Mouse (Mus musculus): ENCODE measurements around the gene 0610040J01Rik. TPM values are rescaled to one million over a fixed set of nuclear protein-coding genes. Genes with fewer than 3 reads are reported as not detected.

0610040J01Rik gene
- total and polyA plus RNA-seq, 3 experiments: not detected

- Histone ChIP-seq H3K27ac (ENCODE audit: insufficient read depth, low read depth) (no peak overlapping the region), H3K9me3 (replicated peaks; ENCODE audit: low read length) (no peaks in the 10 kb centered on the region), H3K36me3 (replicated peaks in 1 of 2; ENCODE audit: control insufficient read depth in 1 of 2, insufficient read depth in 1 of 2, low read length in 1 of 2) (no peaks in the 10 kb centered on the region), H3K27me3 (replicated peaks) (no peaks in the 10 kb centered on the region), H3K4me3 (replicated peaks in 1 of 3; ENCODE audit: low read depth in 2 of 3, low read length in 2 of 3, poor library complexity in 1 of 3) (no peak overlapping the region), H3K4me1 (ENCODE audit: control insufficient read depth in 1 of 2, insufficient read depth in 2 of 2) (peaks cover 11 to 37% of the 10 kb centered on the region in 2 experiments), H3K4me2 (ENCODE audit: insufficient read depth, low read depth, poor library complexity, severe bottlenecking) (peak overlapping the region; percentile 16), H3K9ac (ENCODE audit: insufficient read depth, low read depth) (no peak overlapping the region), H3K79me2 (replicated peaks; ENCODE audit: control insufficient read depth, extremely low read depth, insufficient read depth, poor library complexity, severe bottlenecking) (no peaks in the 10 kb centered on the region)
- dilution Hi-C loops (cut with MboI; ENCODE audit: extremely low pct_ligation_motif_present, extremely low pct_unique_long_range_greater_than_20kb, low sequenced_read_pairs): no loop called here
- in situ Hi-C loops (cut with MboI; ENCODE audit: low pct_ligation_motif_present, low pct_unique_long_range_greater_than_20kb, low sequenced_read_pairs): no loop called here
- no peak for TF ChIP-seq PAX5 (IDR thresholded peaks at IDR 0.05; ENCODE audit: low read length)
- TF ChIP-seq USF2 (conservative IDR thresholded peaks at IDR 0.05; ENCODE audit: low read depth, low read length): no peak
- no peak for TF ChIP-seq RAD21 (IDR thresholded peaks at IDR 0.05; ENCODE audit: low read depth, low read length)
- TF ChIP-seq POLR2AphosphoS2 (IDR thresholded peaks at IDR 0.05; ENCODE audit: low read depth, low read length): no peak
- no peak for TF ChIP-seq ZMIZ1 (IDR thresholded peaks at IDR 0.05; ENCODE audit: low read depth, low read length)
- no peak for TF ChIP-seq JUND (conservative IDR thresholded peaks at IDR 0.05; ENCODE audit: low read depth, low read length)
- TF ChIP-seq TBP (conservative IDR thresholded peaks at IDR 0.05; ENCODE audit: low read depth, low read length): no peak
- no peak for TF ChIP-seq POLR2A (IDR thresholded peaks at IDR 0.05; ENCODE audit: low read depth, low read length)
- TF ChIP-seq SIN3A (IDR thresholded peaks at IDR 0.05; ENCODE audit: low read length): 0 out of 2 replicates have a peak, but pooled peaks have one; percentile 29
- TF ChIP-seq MAFK (IDR thresholded peaks at IDR 0.05; ENCODE audit: insufficient replicate concordance, low read length): no peak
- TF ChIP-seq MAX (IDR thresholded peaks at IDR 0.05; ENCODE audit: low read length): no peak
- TF ChIP-seq ETS1 (conservative IDR thresholded peaks at IDR 0.05; ENCODE audit: low read depth, low read length): peak; percentile 64
- no peak for TF ChIP-seq CHD1 (IDR thresholded peaks at IDR 0.05; ENCODE audit: low read depth, low read length)
- TF ChIP-seq KAT2A (IDR thresholded peaks at IDR 0.05; ENCODE audit: insufficient replicate concordance, low read length): no peak
- no peak for TF ChIP-seq ZKSCAN1 (IDR thresholded peaks at IDR 0.05; ENCODE audit: borderline replicate concordance, low read depth, low read length)
- no peak for TF ChIP-seq NRF1 (IDR thresholded peaks at IDR 0.05; ENCODE audit: low read depth, low read length)
- peak; percentile 37; the same call in 1 of the 2 replicates for TF ChIP-seq MEF2A (IDR thresholded peaks at IDR 0.05; ENCODE audit: borderline replicate concordance, low read depth, low read length)
- TF ChIP-seq UBTF (IDR thresholded peaks at IDR 0.05; ENCODE audit: low read depth, low read length): no peak
- no peak for TF ChIP-seq E2F4 (IDR thresholded peaks at IDR 0.05; ENCODE audit: insufficient replicate concordance, low read depth, low read length)
- TF ChIP-seq BHLHE40 (IDR thresholded peaks at IDR 0.05; ENCODE audit: low read depth, low read length): 0 out of 2 replicates have a peak, but pooled peaks have one; percentile 27
- TF ChIP-seq CHD2 (IDR thresholded peaks at IDR 0.05; ENCODE audit: low read length): no peak
- no peak for TF ChIP-seq HCFC1 (IDR thresholded peaks at IDR 0.05; ENCODE audit: low read depth, low read length)
- TF ChIP-seq TCF12 (IDR thresholded peaks at IDR 0.05; ENCODE audit: low read depth, low read length): no peak
- TF ChIP-seq MXI1 (IDR thresholded peaks at IDR 0.05; ENCODE audit: low read depth, low read length): no peak
- TF ChIP-seq EP300 (IDR thresholded peaks at IDR 0.05; ENCODE audit: low read length): peak; percentile 34; the same call in 1 of the 2 replicates
- TF ChIP-seq ZC3H11A (IDR thresholded peaks at IDR 0.05; ENCODE audit: low read depth, low read length): no peak
- no peak for TF ChIP-seq USF1 (IDR thresholded peaks at IDR 0.05; ENCODE audit: low read depth, low read length)
- peak; percentile 30; the same call in 1 of the 2 replicates for TF ChIP-seq IRF4 (IDR thresholded peaks at IDR 0.05; ENCODE audit: low read depth, low read length)
- no peak for TF ChIP-seq GABPA (IDR thresholded peaks at IDR 0.05; ENCODE audit: insufficient replicate concordance, low read depth, low read length)
- TF ChIP-seq ZNF384 (IDR thresholded peaks at IDR 0.05; ENCODE audit: low read depth, low read length): no peak
- TF ChIP-seq ELF1 (IDR thresholded peaks at IDR 0.05; ENCODE audit: low read depth, low read length): no peak
- TF ChIP-seq RCOR1 (conservative IDR thresholded peaks at IDR 0.05; ENCODE audit: low read depth, low read length): no peak
- TF ChIP-seq MYC (IDR thresholded peaks at IDR 0.05; ENCODE audit: low read depth, low read length): no peak
- no peak for TF ChIP-seq CTCF (conservative IDR thresholded peaks at IDR 0.05 in 1 of 2, IDR thresholded peaks at IDR 0.05 in 1 of 2; ENCODE audit: low read depth in 2 of 2, low read length in 2 of 2)
- TF ChIP-seq MAZ (IDR thresholded peaks at IDR 0.05; ENCODE audit: low read depth, low read length): no peak
- TF ChIP-seq SMC3 (IDR thresholded peaks at IDR 0.05; ENCODE audit: low read depth, low read length): no peak
- no peak for TF ChIP-seq JUN (IDR thresholded peaks at IDR 0.05; ENCODE audit: insufficient read depth, low read depth, low read length)
- no peak for TF ChIP-seq NELFE (IDR thresholded peaks at IDR 0.05; ENCODE audit: low read depth, low read length)
- DNase-seq (ENCODE audit: extremely low read depth): peak; percentile 25
These were observed 131.1 kb downstream of the 0610040J01Rik start for GRCm38 (mm10) chr5:63943291-63943690.

Measured in CH12.LX (cell line).